ENCODE assay signal across 9 mouse cellular contexts in genomic region chr13:102122341-102122740, GRCm38 (mm10).
"Had no signal": no experiment of that assay in that cellular context is flagged by ENCODE, and none has a peak within 500 bp of the region (broad histone marks: within the 10 kb centered on the region; RNA-seq: fewer than 3 reads in every experiment).

No protein-coding gene starts in this region.

- DNase-seq: kidney, adult 11 months; kidney, adult 9 months; kidney, postnatal 36 days; layer of hippocampus, adult 9-11 months; layer of hippocampus, postnatal 36 days; right cerebral cortex, postnatal 4 days; thymus, adult 2 months; thymus, postnatal 25 days had no signal

- ATAC-seq: midbrain, embryonic 13.5 days had no signal
